Mouse (Mus musculus): ENCODE results near the gene Art1. TPM values are rescaled to one million over a fixed set of nuclear protein-coding genes. Genes with fewer than 3 reads are reported as not detected.

Art1 gene
- polyA plus RNA-seq (2017; shearing (Covaris generic)), result not detected

DNA sequence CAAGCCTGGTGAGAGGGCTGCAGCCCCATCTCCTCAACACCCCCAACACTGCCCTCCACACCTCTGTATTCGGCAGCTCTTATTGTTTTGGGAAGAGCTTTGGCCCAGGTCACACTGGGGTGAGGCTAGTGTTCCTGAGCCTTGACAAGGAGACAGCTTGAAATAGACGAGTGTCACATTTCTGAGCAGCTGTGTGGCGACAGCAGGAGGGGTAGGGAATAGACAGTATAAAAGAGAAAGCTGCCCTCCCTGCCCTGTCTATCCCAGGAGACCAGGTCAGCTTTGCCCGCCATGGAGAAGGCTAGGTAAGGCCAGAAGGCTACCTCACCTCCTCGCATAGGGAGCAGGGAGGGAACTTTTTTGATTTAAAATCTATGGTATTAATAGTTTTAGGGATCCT lies at the start of gene Art1:
Gene Art1, plus strand, starts transcription at position 257 of the 400 bp plus-strand sequence.

DNA sequence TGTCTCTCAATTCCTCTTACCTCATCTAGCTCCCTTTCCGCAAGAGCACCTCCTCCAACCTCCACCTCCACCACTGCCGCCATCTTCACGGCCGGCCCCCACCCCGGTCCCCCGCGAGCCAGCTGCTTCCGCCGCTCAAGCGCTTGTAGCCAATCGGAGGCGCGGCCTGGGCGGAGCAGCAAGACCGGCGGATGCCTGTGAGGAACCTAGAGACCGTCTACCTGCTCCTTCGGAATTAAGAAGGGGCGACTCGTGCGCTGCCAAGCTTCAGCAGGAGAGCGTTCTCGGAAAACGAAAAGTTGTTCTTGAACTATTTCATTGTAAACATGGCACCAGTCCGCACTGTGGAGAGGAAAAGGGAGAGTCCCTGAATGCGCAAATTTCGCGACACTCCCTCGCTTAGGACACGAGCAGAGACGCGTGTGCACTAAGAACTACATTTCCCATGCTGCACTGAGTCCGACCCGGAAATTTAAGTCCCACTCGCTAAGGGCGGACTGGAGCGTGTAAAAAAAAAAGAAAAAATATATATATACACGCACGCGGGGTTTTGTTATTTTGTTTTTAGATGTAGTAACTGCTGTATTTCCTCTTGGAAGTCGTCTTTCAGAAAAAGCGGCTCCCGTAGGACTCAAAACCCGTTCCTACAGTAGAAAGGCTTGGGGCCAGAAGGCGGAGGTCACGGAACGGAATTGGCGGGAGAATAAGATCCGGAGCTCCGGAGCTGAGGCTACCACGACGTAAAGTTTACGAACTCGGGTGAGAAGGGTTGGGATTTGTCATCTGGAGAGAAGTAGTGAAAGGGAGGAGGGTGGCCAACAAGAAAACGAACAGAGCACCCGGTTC lies 36.3 kb upstream of the Art1 start, which contains the start of the genes Rnf121, Xndc1 and Xntrpc:
Gene Rnf121, minus strand, starts transcription at position 424 of the 846 bp plus-strand sequence.
Gene Xndc1, plus strand, starts transcription at position 466 of the 846 bp plus-strand sequence.
Gene Xntrpc, plus strand, starts transcription at position 668 of the 846 bp plus-strand sequence.

DNA sequence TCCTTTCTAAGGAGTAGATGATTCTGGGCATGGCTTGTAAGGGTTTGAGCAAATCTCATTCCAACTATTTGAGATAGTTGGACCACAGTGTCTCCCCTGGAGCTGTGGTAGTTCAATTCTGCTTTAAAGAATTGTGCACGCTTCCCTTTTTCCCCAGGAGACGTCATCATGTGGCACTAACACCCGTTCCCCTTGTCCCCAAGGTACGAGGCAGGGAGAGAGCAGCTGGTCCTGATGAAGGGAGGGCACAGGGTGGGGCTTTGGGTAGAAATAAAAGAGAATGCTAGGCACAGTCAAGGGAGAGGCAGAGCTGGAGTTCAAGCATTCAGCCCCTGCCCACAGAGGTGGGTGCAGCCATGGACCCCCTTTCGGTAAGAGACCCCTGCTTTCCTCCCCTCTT lies 18.7 kb upstream of the Art1 start, which contains the start of gene Trpc2:
Gene Trpc2, plus strand, starts transcription at position 301 of the 400 bp plus-strand sequence.

DNA sequence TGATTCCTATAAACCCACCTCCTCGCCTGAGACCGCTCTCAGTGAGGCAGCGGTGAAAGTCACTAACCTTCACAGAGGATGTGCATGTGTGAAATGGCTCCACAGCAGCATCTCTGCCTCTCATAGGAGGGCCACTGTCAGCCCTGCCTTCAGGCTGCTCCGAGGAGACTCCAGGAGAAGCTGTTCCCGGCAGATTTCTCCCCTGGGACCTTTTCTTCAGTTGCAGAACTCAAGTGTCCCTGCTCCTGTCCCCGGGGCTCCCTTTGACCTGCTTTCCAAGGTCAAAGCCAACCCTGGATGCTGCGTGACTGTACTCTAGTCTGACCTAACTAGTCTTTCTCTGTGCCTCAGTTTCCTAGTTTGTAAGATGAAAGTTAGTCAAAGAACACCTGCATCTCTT lies 7.6 kb downstream of the Art1 start, which contains the start of gene Art5:
Gene Art5, minus strand, starts transcription at position 319 of the 400 bp plus-strand sequence.

DNA sequence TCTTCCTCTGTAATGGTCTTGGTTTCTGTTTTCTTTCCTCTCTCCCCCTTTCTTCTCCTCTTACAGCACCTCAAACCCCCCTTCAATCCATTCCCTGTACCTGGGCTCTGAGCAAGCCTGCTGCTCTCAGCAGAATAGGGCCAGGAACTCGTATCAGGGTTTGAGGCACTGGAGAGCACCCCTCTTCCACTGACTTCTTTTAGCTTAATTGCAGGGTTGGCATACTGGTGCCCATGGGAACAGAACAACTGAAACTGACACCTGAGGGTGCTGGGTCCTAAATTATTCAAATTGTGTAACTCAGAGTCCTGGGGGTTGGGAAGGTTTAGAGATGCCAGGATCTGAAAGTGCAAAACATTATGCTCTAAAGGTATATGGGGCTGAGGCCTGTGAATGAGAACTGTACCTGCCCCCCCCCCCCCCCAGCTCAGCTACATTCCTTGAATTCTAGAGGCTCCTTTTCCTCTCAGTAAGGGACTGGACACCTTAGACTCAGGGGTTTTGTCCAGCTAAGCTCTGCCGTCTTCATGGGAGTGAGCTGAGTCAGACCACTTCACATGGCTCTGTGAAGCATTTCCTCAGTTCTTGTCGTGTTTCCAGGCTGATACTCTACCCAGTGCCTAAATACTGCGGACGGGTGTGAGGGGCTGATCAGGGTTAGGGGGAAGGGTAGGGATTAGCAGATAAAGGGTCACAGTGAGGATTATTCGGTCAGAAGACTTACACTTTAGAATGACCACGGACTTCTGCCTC lies 15.2 kb downstream of the Art1 start, which contains the start of gene Chrna10:
Gene Chrna10, minus strand, starts transcription at position 250 of the 753 bp plus-strand sequence.

Other genes with a start within 250 kb of the Art1 start
- not detected for gene Folr2, start 244.5 kb upstream of the Art1 start, polyA plus RNA-seq (2017; shearing (Covaris generic))
- gene Anapc15, start 238.0 kb upstream of the Art1 start, polyA plus RNA-seq (2017; shearing (Covaris generic)), result 46.1 TPM
- gene Folr1, start 231.0 kb upstream of the Art1 start, polyA plus RNA-seq (2017; shearing (Covaris generic)), result not detected
- 149 TPM for gene Lamtor1, start 195.8 kb upstream of the Art1 start, polyA plus RNA-seq (2017; shearing (Covaris generic))
- gene Tomt, start 195.4 kb upstream of the Art1 start, polyA plus RNA-seq (2017; shearing (Covaris generic)), result 0.64 TPM
- 3.2 TPM for gene Lrrc51, start 167.8 kb upstream of the Art1 start, polyA plus RNA-seq (2017; shearing (Covaris generic))
- 226 TPM for gene Numa1, start 167.6 kb upstream of the Art1 start, polyA plus RNA-seq (2017; shearing (Covaris generic))
- gene Il18bp, start 83.1 kb upstream of the Art1 start, polyA plus RNA-seq (2017; shearing (Covaris generic)), result 8.1 TPM
- gene Rnf121, start 36.3 kb upstream of the Art1 start, polyA plus RNA-seq (2017; shearing (Covaris generic)), result 25.2 TPM
- gene Xndc1, start 36.2 kb upstream of the Art1 start, polyA plus RNA-seq (2017; shearing (Covaris generic)), result 28.5 TPM
- 1.3 TPM for gene Xntrpc, start 36.0 kb upstream of the Art1 start, polyA plus RNA-seq (2017; shearing (Covaris generic))
- gene Trpc2, start 18.6 kb upstream of the Art1 start, polyA plus RNA-seq (2017; shearing (Covaris generic)), result not detected
- 0.77 TPM for gene Art5, start 7.7 kb downstream of the Art1 start, polyA plus RNA-seq (2017; shearing (Covaris generic))
- gene Chrna10, start 15.1 kb downstream of the Art1 start, polyA plus RNA-seq (2017; shearing (Covaris generic)), result not detected
- 27.0 TPM for gene Nup98, start 108.4 kb downstream of the Art1 start, polyA plus RNA-seq (2017; shearing (Covaris generic))
- 48.2 TPM for gene Pgap2, start 108.5 kb downstream of the Art1 start, polyA plus RNA-seq (2017; shearing (Covaris generic))
- gene Rhog, start 154.3 kb downstream of the Art1 start, polyA plus RNA-seq (2017; shearing (Covaris generic)), result 332 TPM
- gene Stim1, start 166.1 kb downstream of the Art1 start, polyA plus RNA-seq (2017; shearing (Covaris generic)), result 92.2 TPM